Mouse (Mus musculus) neural tube, embryonic 15.5 days (tissue): ENCODE data around the gene Sbk2. TPM values are rescaled to one million over a fixed set of nuclear protein-coding genes. Genes with fewer than 3 reads are reported as not detected.
A peak's percentile ranks its signal among the peaks of the same experiment; 100 is the strongest.

Experiments
- ATAC-seq: fragments of 200-750 bp; cut with Nextera tagmentation; 2 replicates; pipeline ENCODE4 v1.8.0; 2017; ENCODE audit warnings: mild to moderate bottlenecking, moderate TSS enrichment, moderate library complexity; ENCODE audit not compliant: low FRiP score
- H3K27ac ChIP-seq: fragments of 300-500 bp; sonication (generic); replicated peaks from 2 replicates; pipeline ENCODE4 v1.5.1; 2015; ENCODE audit warnings: mild to moderate bottlenecking, inconsistent platforms
- H3K27me3 ChIP-seq: fragments of 300-500 bp; sonication (generic); replicated peaks from 2 replicates; pipeline ENCODE4 v1.6.1; 2015; ENCODE audit warnings: inconsistent platforms
- H3K36me3 ChIP-seq: fragments of 300-500 bp; sonication (generic); 2 replicates; pipeline ENCODE4 v1.6.1; 2015; ENCODE audit warnings: inconsistent platforms
- H3K4me1 ChIP-seq: fragments of 300-500 bp; sonication (generic); 2 replicates; pipeline ENCODE4 v1.6.1; 2015; ENCODE audit warnings: inconsistent platforms
- H3K4me2 ChIP-seq: fragments of 300-500 bp; sonication (generic); 2 replicates; pipeline ENCODE4 v1.6.1; 2015; ENCODE audit warnings: inconsistent platforms, mild to moderate bottlenecking, moderate library complexity
- H3K4me3 ChIP-seq: fragments of 300-500 bp; sonication (generic); replicated peaks from 2 replicates; pipeline ENCODE4 v1.5.1; 2015; ENCODE audit warnings: mild to moderate bottlenecking, inconsistent platforms
- H3K9ac ChIP-seq: fragments of 300-500 bp; sonication (generic); replicated peaks from 2 replicates; pipeline ENCODE4 v1.6.1; 2015; ENCODE audit warnings: mild to moderate bottlenecking, inconsistent platforms
- H3K9me3 ChIP-seq: fragments of 300-500 bp; sonication (generic); replicated peaks from 2 replicates; pipeline ENCODE4 v1.6.1; 2016; ENCODE audit warnings: inconsistent platforms
- WGBS: fragments of 180-500 bp; shearing (Covaris S2); methylation state at CpG from one replicate; pipeline ENCODE4 v1.1.7; 2015; ENCODE audit warnings: mixed read lengths; 5-methylcytosine and 5-hydroxymethylcytosine counted together
- polyA plus RNA-seq: library from polyadenylated mRNA; unstranded; fragments of >200 nt; fragmentation: Nextera tagmentation; extraction: Ambion mirVana; gene quantifications from 2 replicates; pipeline ENCODE4 v1.2.1, GENCODE M21; 2015

Sbk2 gene
- polyA plus RNA-seq, 1 experiment from 2014 or later, result 0.14 TPM

GRCm38 (mm10) chr7:4948386-4948785, 15.8 kb downstream of the Sbk2 start:
- ATAC-seq, result no peak
- Histone ChIP-seq H3K36me3 (no peaks in the 10 kb centered on the region), H3K27ac (no peak overlapping the region), H3K4me1 (peaks cover 3% of the 10 kb centered on the region; the same call in 1 of the 2 replicates), H3K9me3 (no peaks in the 10 kb centered on the region), H3K4me3 (no peak overlapping the region), H3K4me2 (no peak overlapping the region), H3K27me3 (no peaks in the 10 kb centered on the region), H3K9ac (no peak overlapping the region)
- 90% methylated on average over 6 of the region's 6 CpGs for WGBS

GRCm38 (mm10) chr7:4947855-4948254, 16.4 kb downstream of the Sbk2 start:
- Histone ChIP-seq H3K27me3 (no peaks in the 10 kb centered on the region), H3K4me1 (peaks cover 6% of the 10 kb centered on the region; the same call in 1 of the 2 replicates), H3K9ac (no peak overlapping the region), H3K9me3 (no peaks in the 10 kb centered on the region), H3K4me2 (no peak overlapping the region), H3K36me3 (no peaks in the 10 kb centered on the region), H3K27ac (no peak overlapping the region), H3K4me3 (no peak overlapping the region)
- WGBS, result 61% methylated on average over 2 of the region's 2 CpGs
- ATAC-seq, result no peak

- 22% methylated on average over 15 of the region's 15 CpGs for WGBS
- Histone ChIP-seq H3K9me3 (no peaks in the 10 kb centered on the region), H3K36me3 (no peaks in the 10 kb centered on the region), H3K4me2 (peak overlapping the region; percentile 57), H3K9ac (0 out of 2 replicates have a peak overlapping the region, but pooled peaks have one; percentile 20), H3K4me3 (peak overlapping the region; percentile 37), H3K4me1 (peaks cover 6% of the 10 kb centered on the region; the same call in 1 of the 2 replicates), H3K27ac (no peak overlapping the region), H3K27me3 (no peaks in the 10 kb centered on the region)
- peak; percentile 76 for ATAC-seq
Observed at GRCm38 (mm10) chr7:4943223-4943815, 20.9 kb downstream of the Sbk2 start.

GRCm38 (mm10) chr7:4942673-4943072, 21.5 kb downstream of the Sbk2 start:
- ATAC-seq, result no peak
- 56% methylated on average over 5 of the region's 5 CpGs for WGBS

GRCm38 (mm10) chr7:4940068-4940479, 24.1 kb downstream of the Sbk2 start:
- Histone ChIP-seq H3K4me1 (peaks cover 6% of the 10 kb centered on the region; the same call in 1 of the 2 replicates), H3K4me2 (no peak overlapping the region), H3K27me3 (no peaks in the 10 kb centered on the region), H3K27ac (no peak overlapping the region), H3K4me3 (no peak overlapping the region), H3K36me3 (no peaks in the 10 kb centered on the region), H3K9ac (no peak overlapping the region), H3K9me3 (no peaks in the 10 kb centered on the region)
- whole genome bisulfite sequencing, result 16% methylated on average over 9 of the region's 9 CpGs
- peak; percentile 64 for ATAC-seq

More at GRCm38 (mm10) chr7:4942673-4943072, 21.5 kb downstream of the Sbk2 start:
- no peak overlapping the region for H3K9ac ChIP-seq
- no peak overlapping the region for H3K4me3 ChIP-seq
- no peaks in the 10 kb centered on the region for H3K27me3 ChIP-seq
- peaks cover 6% of the 10 kb centered on the region; the same call in 1 of the 2 replicates for H3K4me1 ChIP-seq
- no peaks in the 10 kb centered on the region for H3K9me3 ChIP-seq
- H3K36me3 ChIP-seq, result no peaks in the 10 kb centered on the region
- no peak overlapping the region for H3K4me2 ChIP-seq
- no peak overlapping the region for H3K27ac ChIP-seq

GRCm38 (mm10) chr7:4938456-4938855, 25.8 kb downstream of the Sbk2 start:
- no peak overlapping the region for H3K4me2 ChIP-seq
- H3K9me3 ChIP-seq, result no peaks in the 10 kb centered on the region
- 36% methylated on average over 2 of the region's 2 CpGs for whole genome bisulfite sequencing
- no peaks in the 10 kb centered on the region for H3K27me3 ChIP-seq
- H3K4me3 ChIP-seq, result no peak overlapping the region
- H3K9ac ChIP-seq, result no peak overlapping the region
- H3K27ac ChIP-seq, result no peak overlapping the region
- no peak for ATAC-seq
- no peaks in the 10 kb centered on the region for H3K36me3 ChIP-seq
- H3K4me1 ChIP-seq, result peaks cover 4% of the 10 kb centered on the region; the same call in 1 of the 2 replicates

- H3K36me3 ChIP-seq, result no peaks in the 10 kb centered on the region
- ATAC-seq, result no peak
- WGBS, result 79% methylated on average over 11 of the region's 11 CpGs
Observed at GRCm38 (mm10) chr7:4937392-4937791, 26.8 kb downstream of the Sbk2 start.

GRCm38 (mm10) chr7:4936832-4937231, 27.4 kb downstream of the Sbk2 start:
- Histone ChIP-seq H3K9ac (no peak overlapping the region), H3K9me3 (no peaks in the 10 kb centered on the region), H3K36me3 (no peaks in the 10 kb centered on the region), H3K4me3 (no peak overlapping the region), H3K4me1 (no peaks in the 10 kb centered on the region), H3K4me2 (no peak overlapping the region), H3K27ac (no peak overlapping the region), H3K27me3 (no peaks in the 10 kb centered on the region)
- ATAC-seq, result no peak
- WGBS, result 81% methylated on average over 10 of the region's 10 CpGs

More at GRCm38 (mm10) chr7:4937392-4937791, 26.8 kb downstream of the Sbk2 start:
- Histone ChIP-seq H3K27me3 (no peaks in the 10 kb centered on the region), H3K4me3 (no peak overlapping the region), H3K4me1 (no peaks in the 10 kb centered on the region), H3K9me3 (no peaks in the 10 kb centered on the region), H3K27ac (no peak overlapping the region), H3K9ac (no peak overlapping the region), H3K4me2 (no peak overlapping the region)

GRCm38 (mm10) chr7:4934160-4934914, 29.9 kb downstream of the Sbk2 start:
- Histone ChIP-seq H3K27me3 (no peaks in the 10 kb centered on the region), H3K27ac (no peak overlapping the region), H3K4me3 (no peak overlapping the region), H3K4me2 (no peak overlapping the region), H3K9me3 (no peaks in the 10 kb centered on the region), H3K4me1 (no peaks in the 10 kb centered on the region), H3K36me3 (no peaks in the 10 kb centered on the region), H3K9ac (no peak overlapping the region)
- WGBS, result 84% methylated on average over 4 of the region's 4 CpGs
- ATAC-seq, result no peak

GRCm38 (mm10) chr7:4933103-4933502, 31.1 kb downstream of the Sbk2 start:
- WGBS, result 56% methylated on average over 12 of the region's 12 CpGs
- Histone ChIP-seq H3K4me1 (no peaks in the 10 kb centered on the region), H3K4me3 (no peak overlapping the region), H3K27ac (no peak overlapping the region), H3K9ac (no peak overlapping the region), H3K9me3 (no peaks in the 10 kb centered on the region), H3K36me3 (no peaks in the 10 kb centered on the region), H3K27me3 (no peaks in the 10 kb centered on the region), H3K4me2 (no peak overlapping the region)
- ATAC-seq, result no peak

- WGBS, result 73% methylated on average over 17 of the region's 17 CpGs
- H3K9ac ChIP-seq, result no peak overlapping the region
Observed at GRCm38 (mm10) chr7:4928323-4928722, 35.9 kb downstream of the Sbk2 start.

GRCm38 (mm10) chr7:4927711-4928110, 36.5 kb downstream of the Sbk2 start:
- no peak overlapping the region for H3K4me2 ChIP-seq
- H3K4me1 ChIP-seq, result peaks cover 37% of the 10 kb centered on the region

More at GRCm38 (mm10) chr7:4928323-4928722, 35.9 kb downstream of the Sbk2 start:
- no peaks in the 10 kb centered on the region for H3K36me3 ChIP-seq
- H3K27ac ChIP-seq, result no peak overlapping the region
- H3K4me1 ChIP-seq, result peaks cover 30% of the 10 kb centered on the region
- no peak overlapping the region for H3K4me3 ChIP-seq
- no peaks in the 10 kb centered on the region for H3K27me3 ChIP-seq
- H3K4me2 ChIP-seq, result no peak overlapping the region
- H3K9me3 ChIP-seq, result no peaks in the 10 kb centered on the region
- no peak for ATAC-seq

More at GRCm38 (mm10) chr7:4927711-4928110, 36.5 kb downstream of the Sbk2 start:
- no peaks in the 10 kb centered on the region for H3K36me3 ChIP-seq
- no peak overlapping the region for H3K27ac ChIP-seq
- 69% methylated on average over 8 of the region's 8 CpGs for WGBS
- no peak overlapping the region for H3K9ac ChIP-seq
- no peak overlapping the region for H3K4me3 ChIP-seq
- no peaks in the 10 kb centered on the region for H3K27me3 ChIP-seq
- H3K9me3 ChIP-seq, result no peaks in the 10 kb centered on the region
- ATAC-seq, result no peak
